Mouse (Mus musculus) layer of hippocampus, adult 18-20 months (tissue): ENCODE data around the gene Rgs9. TPM values are rescaled to one million over a fixed set of nuclear protein-coding genes. Genes with fewer than 3 reads are reported as not detected.
"Not testable (repeated sequence)": the region's sequence is repeated elsewhere in the genome, so short reads cannot be mapped to it uniquely, and the experiment has no call there.

ENCODE experiments used
- DNase-seq, 2 experiments: peaks; one replicate each; pipeline ENCODE4 v3.0.0; 2022; ENCODE audit warnings: low spot score in 2 of 2
- long read RNA-seq: library from polyadenylated mRNA; stranded (forward); transcript quantifications from one replicate; pipeline ENCODE4 v2.0.0, GENCODE M21; 2021
- total RNA-seq, 2 experiments: library from RNA; stranded (reverse); gene quantifications; 2 replicates each; pipeline ENCODE4 v1.2.3; 2021

The Rgs9 gene
- total RNA-seq: 10 to 100 TPM; 12.3 to 14.1 TPM
- long read RNA-seq, transcript Rgs9-201 (19 exons, 2,434 nt): major isoform, 5 of 9 reads
- long read RNA-seq, partial matches to known transcripts: 0 of 9 reads
- long read RNA-seq, other reads (novel, unspliced or antisense): 2 of 9 reads

DNA sequence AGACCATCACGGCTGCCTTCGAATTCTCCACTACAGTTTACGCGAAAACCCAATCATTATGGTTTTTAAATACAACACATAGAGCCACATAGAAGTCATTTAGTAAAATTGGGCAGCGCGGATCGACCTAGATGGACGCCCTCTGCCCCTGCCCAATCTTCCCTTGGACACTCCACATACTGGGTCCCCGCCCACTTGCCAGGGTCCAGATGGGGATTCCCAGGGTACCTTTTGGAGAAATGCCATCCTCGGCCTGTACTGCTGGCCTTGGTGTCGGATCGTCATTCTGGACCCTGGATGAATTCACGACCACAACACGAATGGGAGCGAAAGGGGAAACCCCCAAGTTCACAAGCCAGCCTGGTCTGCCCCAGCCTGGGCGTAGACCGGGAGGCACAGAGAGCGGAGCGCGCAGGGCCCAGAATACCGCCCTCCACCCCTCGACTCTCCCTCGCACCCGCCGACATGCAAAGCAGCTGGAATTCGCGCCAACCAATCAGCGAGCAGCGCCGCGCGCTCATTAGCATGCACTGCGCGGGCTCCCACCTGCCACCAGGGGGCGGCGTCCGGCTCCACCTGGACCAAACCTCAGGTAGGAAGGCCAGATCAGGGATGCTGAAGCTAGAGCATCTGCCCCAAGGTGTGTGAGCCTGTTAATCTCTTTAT is at the start of gene Rgs9:
Gene Rgs9, minus strand, starts transcription at position 420 of the 666 bp plus-strand sequence.
- peak; percentile 86 to 94 for DNase-seq

DNA sequence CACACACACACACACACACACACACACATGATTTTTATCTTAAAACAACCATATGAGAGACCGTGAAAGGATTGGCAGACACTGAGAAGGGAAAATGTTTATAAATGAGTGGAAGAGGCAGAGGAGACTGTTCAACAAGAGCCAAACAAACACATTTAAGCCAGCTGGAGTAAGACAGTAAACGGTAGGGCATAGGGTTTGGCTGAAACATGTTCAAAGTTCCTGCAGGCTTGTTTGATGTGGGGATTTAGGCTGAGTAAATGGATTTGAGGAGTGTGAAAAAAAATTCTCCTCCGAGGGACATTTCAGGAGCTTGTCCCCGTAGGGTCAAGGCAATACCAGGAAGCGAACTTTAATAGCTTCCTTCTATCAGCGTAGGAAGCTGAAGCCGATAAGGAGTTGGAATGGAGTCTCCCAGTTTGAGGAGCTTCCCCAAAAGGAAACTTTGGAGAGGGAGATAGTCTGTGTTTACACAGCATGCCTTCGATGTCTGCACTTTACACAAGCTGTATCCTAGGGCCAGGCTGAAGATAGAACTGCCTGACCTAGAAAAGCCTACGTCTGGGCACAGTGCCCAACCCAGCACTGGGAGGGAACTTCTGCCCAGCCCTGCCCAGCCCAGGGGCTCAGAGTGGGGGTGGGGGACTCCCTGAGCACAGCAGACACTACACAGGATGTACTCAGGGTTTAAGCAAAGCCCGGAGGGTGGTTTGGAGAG is 49.5 kb upstream of the Rgs9 start:
- DNase-seq: peak in 1 of 2 experiments; percentile 76

DNA sequence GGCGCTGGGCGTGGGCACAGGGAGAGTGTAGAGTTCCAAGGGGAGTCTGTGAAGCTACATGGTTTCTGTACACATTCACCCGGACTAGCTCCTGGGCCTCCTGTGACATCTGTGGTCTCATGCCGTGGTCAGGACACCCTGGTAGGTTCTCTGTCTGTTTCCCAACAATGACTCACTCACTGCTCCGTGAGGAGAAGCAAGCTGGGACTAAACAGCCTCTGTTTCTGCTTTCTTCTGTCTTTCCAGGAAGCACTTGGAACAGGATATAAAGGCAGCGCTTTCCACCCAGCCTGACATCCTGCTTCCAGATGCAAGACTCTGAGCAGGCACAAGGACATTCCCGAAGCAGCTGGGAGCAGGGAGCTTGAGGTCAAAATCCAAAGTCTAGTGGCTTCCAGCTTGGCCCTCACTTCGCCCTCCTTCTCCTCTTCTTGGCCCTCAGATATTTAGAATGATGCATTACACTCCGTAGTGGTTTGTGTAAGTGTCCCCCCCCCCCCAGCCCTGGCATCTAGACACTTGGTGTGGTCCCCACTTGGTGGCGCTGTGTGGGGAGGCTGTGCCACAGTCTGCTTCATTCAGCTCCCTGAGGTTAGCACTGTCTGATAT is 46.2 kb upstream of the Rgs9 start:
- DNase-seq: peak in 1 of 2 experiments; percentile 38

DNA sequence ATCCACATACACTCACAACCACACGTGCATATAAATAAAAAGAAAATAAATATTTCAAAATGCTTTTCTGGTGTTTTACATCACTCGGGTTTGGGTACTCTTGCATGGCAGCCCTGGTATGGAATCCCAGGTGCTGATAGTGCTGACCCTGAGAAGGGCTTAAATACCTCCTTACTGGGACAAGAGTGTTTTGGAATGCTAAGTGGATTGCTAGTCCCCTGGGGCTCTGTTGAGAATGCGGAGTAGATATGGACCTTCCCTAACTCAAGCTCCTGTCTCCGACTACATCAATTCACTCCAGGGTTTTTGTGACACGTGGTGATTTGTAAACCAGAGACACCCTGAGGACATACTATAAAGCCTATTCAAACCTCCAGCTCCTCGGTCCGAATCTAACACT is 45.6 kb upstream of the Rgs9 start:
- DNase-seq: no peak

DNA sequence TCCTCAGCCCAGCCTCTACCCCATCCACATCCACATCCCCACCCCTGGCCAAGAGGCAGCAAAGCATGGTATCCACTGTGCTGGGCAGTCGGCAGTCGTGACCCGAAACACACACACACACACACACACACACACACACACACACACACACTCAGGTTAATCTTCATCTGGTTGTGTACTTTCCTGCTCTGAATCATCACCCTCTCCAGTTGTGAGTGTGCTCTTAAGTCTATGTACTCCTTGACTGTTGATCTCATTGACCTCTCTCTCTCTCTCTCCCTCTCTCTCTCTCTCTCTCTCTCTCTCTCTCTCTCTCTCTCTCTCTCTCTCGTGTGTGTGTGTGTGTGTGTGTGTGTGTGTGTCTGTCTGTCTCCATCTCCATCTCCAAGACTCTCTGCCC is 44.7 kb upstream of the Rgs9 start:
- DNase-seq: not testable (repeated sequence)

DNA sequence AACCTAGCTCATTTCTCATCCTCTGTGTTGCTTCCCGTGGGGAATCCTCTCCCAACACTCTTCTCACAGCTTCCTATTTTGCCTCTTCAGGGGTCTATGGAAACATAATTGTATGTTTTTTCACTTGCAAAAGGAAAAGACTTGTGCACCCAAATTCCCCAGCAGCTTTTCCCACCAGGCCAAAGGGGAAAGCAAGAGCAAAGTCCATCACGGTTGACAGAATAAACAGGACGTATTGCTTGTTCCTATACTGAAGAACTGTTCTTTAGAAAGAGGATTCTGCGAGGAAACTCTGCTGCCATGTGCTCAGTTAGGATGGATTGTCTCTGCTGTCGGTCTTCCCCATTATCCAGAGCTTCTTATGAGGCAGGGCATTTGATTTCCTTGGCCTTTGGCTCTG is 42.6 kb upstream of the Rgs9 start:
- no peak for DNase-seq

DNA sequence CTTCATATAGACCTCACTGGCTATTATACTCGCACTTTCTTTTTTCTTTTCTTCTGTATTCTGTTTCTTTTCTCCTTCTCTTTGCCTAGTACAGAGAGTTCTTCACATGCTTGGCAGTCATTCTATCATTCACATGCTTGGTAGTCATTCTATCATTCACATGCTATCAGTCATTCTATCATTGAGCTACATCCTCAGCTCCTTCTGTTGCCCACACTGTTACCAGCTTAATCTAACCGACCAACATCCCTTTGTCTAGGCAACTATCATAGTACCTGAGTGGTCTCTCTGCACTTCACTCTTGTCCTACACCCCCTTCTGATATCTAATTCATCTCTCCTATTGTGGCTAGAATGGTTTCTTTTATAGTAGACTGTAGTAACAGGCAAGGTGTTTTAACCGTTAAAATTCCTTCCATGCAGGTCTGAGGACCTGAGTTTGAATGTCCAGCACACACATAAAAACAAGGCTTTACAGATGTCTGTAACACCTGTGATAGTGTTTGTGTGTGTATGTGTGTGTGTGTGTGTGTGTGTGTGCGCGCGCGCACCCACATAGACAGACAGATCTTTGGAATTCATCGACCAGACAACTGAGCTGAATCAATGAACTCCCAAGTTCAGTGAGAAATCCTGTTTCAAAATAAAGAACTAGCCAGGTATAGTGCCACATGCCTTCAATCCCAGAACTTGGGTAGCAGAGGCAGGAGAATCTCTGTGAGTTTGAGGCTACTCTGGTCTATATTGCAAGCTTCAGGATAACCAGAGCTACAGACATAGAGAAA is 41.4 kb upstream of the Rgs9 start:
- no peak for DNase-seq

DNA sequence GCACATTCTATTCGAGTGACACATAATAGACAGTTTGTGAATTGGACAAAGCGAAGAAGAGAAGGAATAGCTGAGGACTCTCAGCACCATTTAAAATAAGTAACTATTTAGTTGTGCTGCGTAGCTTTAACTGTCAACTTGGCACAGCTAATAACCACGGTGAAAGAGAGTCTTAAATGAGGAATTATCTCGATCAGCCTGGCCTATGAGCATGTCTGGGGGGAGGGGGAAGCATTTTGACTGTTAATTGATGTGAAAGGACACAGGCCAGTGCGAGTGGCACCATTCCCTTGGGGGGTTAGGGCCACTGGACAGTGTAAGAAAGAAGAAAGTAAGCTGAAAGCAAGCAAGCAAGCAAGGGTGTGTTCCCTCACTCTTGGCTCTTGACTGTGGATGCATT is 38.0 kb upstream of the Rgs9 start:
- DNase-seq: no peak

DNA sequence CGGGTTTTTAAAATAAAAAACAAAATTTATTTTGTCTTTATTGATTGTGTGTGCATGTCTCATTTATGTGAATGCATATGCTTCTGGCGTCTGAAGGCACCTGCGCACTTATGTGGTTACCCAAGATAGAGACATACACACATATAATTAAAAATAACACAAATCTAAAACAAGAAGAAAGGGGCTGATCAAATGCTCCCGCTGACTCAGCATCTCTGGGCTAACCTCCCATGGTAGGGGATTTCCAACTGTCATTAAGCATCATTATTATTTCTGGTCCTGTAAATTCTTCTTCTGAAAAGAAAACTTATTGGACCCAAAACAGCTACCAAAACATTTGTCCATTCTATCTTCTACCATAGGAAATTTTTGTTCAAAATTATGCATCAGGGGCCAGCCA is 36.8 kb upstream of the Rgs9 start:
- DNase-seq: no peak

DNA sequence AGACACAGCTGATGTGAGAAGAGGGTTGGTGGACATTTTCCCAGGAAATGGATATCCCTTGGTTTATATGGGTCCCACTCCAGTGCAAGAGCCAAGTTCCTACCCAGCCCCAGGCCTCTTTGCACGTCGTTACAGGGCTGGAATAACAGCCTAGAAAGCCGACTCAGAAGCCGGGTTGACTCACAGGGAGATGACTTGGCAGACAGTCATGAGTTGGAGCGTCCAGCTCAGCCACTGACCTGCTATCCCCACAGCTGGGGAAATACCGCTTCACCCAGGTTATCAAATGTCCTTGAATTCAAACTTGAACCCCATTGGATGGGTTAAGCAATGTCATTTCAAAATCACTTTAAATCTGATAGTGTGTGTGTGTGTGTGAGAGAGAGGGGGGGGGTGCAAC is 34.8 kb upstream of the Rgs9 start:
- DNase-seq: no peak

DNA sequence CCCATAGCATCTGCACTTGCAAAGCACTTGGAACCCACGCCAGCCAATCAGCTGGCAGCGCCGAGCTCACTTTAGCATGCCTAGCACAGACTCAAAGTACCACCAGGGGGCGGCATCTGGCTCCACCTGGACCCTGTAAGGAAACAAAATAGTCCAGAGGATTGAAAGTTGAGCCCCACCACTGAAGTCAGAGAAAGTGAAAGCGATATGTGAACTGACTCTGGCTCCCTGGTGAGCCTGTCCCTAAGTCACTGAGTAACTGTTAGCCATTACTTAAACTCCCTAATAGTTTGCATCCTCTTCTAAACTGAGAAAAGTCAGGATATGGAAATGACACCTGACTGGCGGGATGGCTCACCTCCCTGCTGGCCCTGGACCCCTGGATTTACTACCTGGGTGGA is 33.5 kb upstream of the Rgs9 start:
- peak; percentile 72 to 95 for DNase-seq

DNA sequence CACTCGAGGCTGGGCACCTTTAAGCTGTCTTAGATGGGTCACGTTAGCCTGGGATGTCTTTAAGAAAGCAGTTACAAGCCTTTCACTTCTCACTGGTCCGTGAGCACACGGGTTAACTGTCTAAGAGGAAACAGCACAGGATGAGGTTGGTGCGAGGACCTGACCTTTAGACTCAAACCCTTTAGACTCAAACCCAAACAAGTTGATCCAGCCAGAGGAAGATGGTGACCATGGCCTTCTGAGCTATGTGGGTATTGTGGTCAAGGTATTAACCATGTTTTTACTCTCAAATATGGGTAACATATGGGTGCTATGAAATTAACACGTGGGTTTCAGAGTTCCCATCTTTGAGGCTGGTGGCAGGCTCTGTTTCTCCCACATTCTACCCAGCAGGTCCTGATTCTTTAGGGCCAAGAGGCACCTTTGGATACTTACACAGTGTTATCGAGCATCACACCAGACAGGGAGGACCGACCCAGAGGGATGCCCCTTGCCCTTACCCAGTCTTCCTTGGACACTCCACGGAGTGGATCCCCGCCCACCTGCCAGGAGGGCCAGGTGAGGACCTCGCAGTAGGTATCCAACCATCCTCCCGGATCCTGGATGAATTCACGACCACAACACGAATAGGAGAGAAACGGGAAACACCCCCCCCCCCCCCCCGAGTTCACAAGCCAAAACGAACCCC is 32.9 kb upstream of the Rgs9 start:
- no peak for DNase-seq

DNA sequence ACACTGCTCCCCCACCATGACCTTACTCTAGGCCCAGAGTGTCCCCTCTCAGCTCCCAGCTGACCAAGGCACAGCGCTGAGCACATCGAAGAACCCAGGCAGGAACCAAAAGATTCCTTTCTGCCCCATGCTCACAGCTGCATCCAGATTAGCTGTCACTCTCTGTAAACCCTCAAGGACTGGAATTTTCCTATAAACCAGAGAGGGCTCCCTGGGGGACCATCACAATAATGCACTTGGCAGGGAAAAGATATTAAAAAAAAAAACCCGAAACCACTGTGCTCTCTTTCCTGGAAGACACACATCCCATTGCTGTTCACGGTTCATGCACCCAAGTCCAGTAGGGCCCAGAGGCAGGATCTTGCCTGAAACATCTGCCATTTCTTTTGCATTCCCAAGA is 31.4 kb upstream of the Rgs9 start:
- no peak for DNase-seq

DNA sequence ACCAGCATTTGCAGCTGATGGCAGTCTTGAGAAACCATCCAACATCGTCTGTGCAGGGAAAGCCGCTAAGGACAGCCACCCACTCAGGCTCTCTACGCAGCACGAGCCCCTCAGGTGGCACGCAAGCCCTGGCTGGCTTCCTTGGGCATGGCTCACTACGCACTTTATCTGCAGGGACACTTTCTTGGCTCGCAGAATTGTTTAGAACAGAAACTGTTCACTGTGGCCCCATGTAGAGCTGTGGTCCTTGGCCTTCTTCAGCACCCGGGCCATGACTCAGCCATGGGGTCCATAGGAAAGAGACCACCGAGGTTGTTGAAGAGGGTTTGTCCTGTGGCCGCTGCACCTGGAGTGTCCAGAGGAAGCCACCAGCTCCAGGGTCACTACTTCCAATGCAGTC is 30.0 kb upstream of the Rgs9 start:
- no peak for DNase-seq

DNA sequence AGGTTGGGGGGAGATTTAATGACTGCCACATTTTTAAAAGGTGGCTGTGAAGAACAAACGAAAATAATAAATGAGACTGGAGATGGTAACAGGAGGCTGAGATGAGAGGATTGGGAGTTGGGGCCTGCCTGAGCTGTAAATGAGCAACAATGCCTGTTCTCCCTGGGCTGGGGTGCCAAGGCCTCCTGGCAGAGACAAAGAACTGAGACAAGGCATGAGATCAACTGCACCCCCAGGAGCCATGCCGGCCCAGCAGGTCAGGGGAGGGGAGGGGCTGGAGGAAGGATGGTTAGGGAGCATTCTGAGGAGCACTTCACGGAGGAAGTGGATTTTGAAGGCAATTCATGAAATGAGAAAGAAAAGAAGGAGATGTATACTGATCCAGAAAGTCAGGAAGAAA is 29.5 kb upstream of the Rgs9 start:
- DNase-seq: no peak

DNA sequence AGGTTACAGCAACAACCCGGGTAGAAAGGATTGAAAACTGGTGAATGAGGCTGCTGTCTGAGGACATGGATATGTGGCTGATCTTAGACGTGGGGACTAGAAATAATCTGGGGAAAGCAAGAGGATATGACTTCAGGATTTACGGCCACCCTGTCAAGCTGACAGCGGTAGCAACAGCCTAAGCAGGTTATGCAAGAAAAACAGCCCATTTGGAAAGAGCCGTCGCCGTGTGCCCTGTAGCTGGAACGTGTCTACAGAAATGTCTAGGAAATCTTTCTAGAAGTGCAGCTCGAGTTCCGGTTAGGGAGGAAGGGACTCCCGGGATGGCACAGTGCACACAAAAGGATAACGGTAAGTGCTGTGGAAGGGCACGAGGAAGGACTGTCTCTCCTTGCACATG is 28.3 kb upstream of the Rgs9 start:
- no peak for DNase-seq

DNA sequence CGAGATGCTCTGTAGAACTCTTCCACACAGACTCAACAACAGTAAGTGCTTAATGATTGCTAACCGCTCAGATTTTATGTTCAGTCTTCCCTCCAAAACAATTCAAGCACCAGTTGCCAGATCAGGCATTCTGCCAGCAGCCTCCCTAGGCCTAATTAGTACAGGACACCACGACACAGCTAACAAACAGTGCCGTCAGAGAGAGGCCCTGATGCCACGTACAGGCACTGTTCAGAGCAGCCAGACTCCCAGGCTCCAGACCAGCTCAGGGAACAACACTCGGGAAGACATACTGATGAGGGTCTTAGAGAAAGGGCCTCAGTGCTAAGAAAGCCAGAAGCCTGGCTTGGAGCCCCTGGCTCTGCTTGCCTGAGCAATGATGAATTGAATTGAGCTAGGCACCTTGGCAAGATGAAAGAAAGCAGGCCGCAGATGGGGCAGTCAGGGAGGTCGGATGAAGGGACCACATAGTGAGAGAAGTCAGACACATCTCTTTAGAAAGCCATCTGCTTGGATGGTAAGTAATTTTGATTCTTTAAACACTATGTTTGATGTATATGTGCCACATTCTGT is 22.5 kb upstream of the Rgs9 start:
- peak; percentile 64 to 78 for DNase-seq

DNA sequence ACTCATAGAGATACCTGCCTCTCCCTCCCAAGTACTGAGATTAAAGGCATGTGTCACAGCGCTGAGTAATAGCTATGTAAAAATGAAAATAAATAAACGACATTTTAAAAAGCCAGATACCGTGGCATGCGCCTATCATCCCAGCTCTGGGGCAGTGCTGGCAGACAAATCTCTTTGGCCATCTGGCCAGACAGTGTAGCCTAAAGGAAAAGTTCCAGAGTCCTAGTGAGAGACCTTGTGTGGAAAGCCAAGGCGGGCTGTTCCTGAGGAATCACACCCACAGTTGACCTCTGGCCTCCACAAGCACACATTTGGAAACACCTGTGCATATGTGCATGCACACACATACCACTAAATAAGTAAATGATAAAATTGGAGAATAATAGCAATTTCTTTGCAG is 22.0 kb upstream of the Rgs9 start:
- no peak for DNase-seq

DNA sequence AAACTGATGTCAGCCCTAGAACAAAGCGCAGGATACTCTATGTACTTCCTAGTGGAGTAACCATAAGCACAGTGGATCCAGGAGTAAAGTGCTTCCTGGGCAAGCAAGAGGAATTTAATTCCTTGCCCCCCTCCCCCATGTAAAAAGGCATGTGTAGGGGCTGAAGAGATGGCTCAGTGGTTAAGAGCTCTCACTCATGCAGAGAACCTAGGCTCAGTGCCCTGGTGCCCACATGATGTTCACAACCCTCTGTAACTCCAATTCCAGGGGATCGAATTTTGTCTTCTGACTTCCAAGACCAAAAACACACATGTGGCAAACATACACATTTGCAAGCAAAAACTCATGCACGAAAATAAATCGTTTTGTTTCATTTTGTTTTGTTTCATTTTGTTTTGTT is 21.5 kb upstream of the Rgs9 start:
- no peak for DNase-seq

DNA sequence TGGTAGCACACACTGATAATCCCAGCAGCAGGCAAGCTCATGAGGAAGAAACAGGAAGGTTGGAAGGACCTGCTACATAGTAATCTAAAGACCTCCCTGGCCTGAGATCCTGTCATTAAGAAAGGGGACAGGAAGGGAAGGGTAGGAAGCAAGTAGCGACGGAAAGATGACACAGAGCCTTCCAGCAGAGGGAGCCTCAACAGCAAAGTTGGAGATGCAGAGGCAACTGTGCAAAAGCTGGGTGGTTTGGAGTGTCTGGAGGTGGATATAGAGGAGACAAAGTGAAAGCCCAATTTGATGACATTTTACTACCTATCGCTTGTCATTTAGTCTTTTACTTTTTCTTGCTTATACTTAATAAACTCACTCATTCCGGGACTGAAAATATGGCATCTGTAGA is 19.0 kb upstream of the Rgs9 start:
- DNase-seq: peak in 1 of 2 experiments; percentile 69
